Mouse (Mus musculus) CD4-positive, CD25-positive, alpha-beta regulatory T cell, adult 2 months (primary cell): ENCODE measurements around the gene Slco4c1.

Source experiments
- DNase-seq: peaks from one replicate; pipeline ENCODE4 v3.0.0-alpha.2; 2012; ENCODE audit warnings: low read depth, low spot score

Gene Slco4c1

GRCm38 (mm10) chr1:96871528-96872360 is at the start of gene Slco4c1:
Slco4c1 (minus strand) TSS chr1:96872171.
- DNase-seq = peak; percentile 9

- DNase-seq = no peak
Measured at GRCm38 (mm10) chr1:96917333-96917732, 45.4 kb upstream of the Slco4c1 start.

GRCm38 (mm10) chr1:96883788-96884187 is 11.8 kb upstream of the Slco4c1 start:
- no peak for DNase-seq

GRCm38 (mm10) chr1:96878572-96878971 is 6.6 kb upstream of the Slco4c1 start:
- DNase-seq = no peak

GRCm38 (mm10) chr1:96876076-96876475 is 4.1 kb upstream of the Slco4c1 start:
- DNase-seq = no peak

GRCm38 (mm10) chr1:96874636-96875035 is 2.7 kb upstream of the Slco4c1 start:
- DNase-seq = no peak

DNA sequence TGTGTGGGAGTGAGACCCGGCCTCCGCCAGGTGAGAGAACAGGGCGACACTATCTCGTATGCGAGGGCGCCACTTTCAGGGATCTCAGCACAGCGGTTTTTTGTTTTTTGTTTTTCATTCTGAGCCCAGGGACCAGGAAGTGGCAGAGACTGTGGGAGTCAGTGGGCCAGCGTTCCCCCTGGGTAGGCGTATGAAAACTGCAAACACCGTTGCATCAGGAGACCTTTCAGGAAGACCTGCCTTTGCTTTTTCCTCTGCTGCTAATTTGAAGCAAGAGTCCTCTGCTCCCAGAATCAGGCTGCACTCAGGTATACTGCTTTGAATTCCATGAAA is 356 bp upstream of the Slco4c1 start:
- DNase-seq = no peak

- no peak for DNase-seq
Measured at GRCm38 (mm10) chr1:96870764-96871307, 1.1 kb downstream of the Slco4c1 start.

GRCm38 (mm10) chr1:96868722-96869121 is 3.2 kb downstream of the Slco4c1 start:
- no peak for DNase-seq

DNA sequence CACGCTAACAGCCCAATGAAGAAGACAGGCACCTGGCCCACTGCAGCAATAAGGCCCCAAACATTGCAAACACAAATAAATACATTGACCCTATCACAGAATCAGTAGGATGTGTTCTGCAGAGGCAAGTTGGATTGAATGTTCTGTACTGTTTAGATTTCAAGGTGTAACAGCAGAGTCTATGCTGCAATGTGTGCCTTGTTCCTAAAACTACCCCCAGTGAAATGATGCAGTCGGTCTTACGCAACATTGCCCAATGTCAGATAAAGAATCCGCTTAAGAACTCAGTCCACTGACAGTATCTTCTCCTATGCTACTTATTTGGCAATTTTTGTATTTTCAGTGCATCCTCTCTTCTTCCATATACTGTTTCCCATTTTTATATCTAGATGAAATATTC is 6.0 kb downstream of the Slco4c1 start:
- DNase-seq = no peak

GRCm38 (mm10) chr1:96864120-96864519 is 7.9 kb downstream of the Slco4c1 start:
- no peak for DNase-seq

DNA sequence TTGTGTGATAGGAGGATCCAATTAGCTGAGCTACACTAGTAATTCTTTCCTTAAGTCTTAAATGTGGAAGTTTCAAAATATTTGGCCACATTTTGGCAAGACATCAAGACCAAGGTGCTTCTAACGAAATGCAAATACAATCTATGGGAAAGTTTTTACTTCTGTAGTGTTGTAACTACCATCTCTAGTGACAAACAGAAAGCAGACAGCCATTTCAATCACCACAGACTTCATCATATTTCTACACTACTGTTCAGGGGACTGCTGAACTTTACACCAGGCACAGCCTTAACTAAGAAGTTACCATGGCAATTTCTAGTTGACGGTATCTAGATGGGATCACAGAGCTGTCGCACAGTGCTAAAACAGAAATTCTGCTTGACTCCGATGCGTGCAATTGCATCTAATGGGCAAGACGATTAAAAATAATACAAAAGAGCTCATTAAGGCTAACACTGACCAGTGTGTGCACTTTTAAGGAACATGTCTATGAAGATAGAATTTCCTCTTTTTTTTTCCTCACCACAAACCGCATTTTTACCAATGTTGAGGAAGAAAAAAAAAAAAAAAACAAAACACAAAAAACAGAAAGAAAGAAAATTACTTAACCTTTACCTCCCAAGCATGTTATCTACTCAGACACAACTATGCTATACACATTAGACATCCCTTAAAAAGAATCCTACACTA is 11.8 kb downstream of the Slco4c1 start:
- DNase-seq = no peak

DNA sequence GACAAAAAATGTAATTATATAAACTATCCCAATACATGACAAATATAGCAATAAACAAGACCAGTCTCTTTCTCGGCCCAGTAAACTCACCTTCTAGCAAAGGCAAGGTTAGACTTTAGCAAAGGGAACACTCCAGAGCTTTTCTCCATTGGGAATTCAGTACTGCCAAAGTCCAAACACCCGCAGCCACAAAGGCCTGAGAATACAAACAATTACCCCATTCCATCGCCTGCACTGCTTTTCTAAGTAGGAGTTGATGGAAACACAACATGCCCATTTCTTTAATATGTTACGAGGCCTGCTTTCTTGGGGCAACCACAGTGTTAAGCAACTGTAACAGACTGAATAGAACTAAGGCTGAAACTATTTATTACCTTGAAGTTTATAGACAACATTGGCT is 18.4 kb downstream of the Slco4c1 start:
- no peak for DNase-seq

- no peak for DNase-seq
Measured at GRCm38 (mm10) chr1:96849101-96849500, 22.9 kb downstream of the Slco4c1 start.

DNA sequence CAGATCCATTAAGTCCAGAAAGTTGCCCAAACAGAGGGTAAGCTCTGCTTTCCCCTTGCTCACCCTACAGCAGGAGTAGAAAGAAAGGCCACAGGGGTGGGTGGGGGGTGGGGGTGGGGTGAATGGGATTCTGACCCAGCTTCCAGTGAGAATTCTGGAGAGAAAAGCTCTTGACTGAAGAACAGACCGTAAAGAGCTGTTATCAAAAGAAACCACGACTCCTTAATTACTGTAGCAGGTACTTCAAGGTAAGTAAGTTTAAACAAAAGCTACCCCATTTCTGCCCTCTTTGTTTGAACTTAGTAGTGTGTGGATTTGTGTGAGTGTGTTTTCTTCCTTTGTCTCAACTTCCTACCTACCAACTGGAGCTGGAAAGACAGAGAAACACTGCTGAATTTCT is 23.4 kb downstream of the Slco4c1 start:
- DNase-seq = no peak

- peak; percentile 13 for DNase-seq
Measured at GRCm38 (mm10) chr1:96846727-96847126, 25.2 kb downstream of the Slco4c1 start.

- no peak for DNase-seq
Measured at GRCm38 (mm10) chr1:96805287-96805727, 66.7 kb downstream of the Slco4c1 start.

- DNase-seq = peak; percentile 47
Measured at GRCm38 (mm10) chr1:96801595-96801994, 70.4 kb downstream of the Slco4c1 start.

GRCm38 (mm10) chr1:96794690-96795089 is 77.3 kb downstream of the Slco4c1 start:
- no peak for DNase-seq

DNA sequence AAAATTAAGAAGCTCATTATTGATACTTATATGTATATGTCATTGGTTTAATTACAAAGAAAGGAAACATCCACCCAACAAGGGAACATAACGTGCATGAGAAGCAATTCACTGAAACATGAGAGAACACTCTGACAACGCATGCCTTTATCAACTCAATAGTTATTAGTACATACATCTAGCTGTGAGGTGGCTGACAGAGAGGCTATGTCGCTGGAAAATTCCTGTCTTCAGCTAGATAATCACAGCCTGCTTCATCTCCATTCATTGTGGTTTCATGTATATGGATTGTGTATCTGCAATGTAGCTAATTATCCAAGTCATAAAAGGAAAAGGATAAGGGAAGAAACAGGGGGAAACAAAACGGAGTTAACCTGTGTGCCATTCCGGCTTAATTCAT is 77.7 kb downstream of the Slco4c1 start:
- DNase-seq = no peak

DNA sequence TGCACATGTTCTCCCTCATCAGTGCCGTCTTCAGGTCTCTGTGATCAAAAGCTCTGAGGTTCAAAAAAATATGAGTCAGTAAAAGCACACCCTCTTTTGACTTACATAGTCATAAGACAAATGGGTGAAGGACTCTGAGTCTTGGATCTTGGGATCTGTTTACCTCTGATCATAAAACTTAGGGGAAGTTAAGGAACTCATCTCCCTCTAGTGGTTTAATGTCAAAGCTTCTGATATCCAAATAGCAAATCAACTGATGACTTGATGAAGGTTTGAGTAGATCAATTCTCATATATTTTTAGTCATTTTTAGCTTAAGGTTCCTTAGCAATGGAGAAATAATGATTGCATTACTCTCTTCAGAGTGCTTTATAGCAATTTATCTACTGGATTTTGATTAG is 82.7 kb downstream of the Slco4c1 start:
- no peak for DNase-seq

DNA sequence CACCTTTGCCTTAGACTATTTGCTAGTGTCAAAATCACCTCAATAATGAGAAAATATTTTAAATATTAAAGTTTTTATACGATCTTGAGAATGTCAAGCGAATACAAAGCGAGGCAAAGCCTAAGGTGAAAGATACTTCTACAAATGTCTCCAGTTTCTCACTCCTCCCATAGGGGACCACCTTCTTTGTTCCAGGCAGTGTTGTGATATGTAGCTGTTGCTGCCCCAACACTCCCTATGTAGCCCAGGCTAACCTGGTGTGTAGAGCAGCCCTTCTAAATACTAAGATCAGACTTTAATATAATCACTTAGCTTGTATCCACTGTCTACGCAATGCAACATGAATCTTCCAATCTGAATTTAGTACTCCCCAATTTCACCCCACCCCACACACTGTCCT is 97.8 kb downstream of the Slco4c1 start:
- no peak for DNase-seq

DNA sequence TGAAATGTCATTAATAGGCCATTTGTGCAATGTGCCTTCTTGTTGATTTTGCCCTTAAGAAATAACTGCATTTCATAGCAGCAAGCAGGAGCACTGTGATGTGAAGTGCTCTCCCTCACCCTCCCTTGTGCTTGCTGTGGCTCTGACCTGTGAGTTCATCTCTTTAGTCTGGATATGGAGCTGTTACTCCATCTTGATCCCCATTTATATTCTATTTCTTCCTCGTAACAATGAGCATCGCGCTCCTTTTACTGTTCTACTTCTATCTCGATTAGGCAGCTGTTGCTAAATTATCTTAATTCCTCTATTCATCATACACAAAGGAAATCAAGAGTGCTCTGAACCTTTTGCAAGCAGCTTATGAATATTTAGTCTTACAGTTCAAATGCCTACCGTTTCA is 98.3 kb downstream of the Slco4c1 start:
- no peak for DNase-seq
